Mouse (Mus musculus) liver, adult 2 months (tissue): ENCODE measurements at regions not wholly inside any gene's neighbourhood (a gene's known extent, or its start where the extent isn't known, plus 50 kb on each side); places are given as distances from the start of the nearest gene placed in this dataset.
"Not testable (repeated sequence)": the region's sequence is repeated elsewhere in the genome, so short reads cannot be mapped to it uniquely, and the experiment has no call there.

Experiments
- DNase-seq: peaks from one replicate; pipeline ENCODE4 v3.0.0-alpha.2; 2011; ENCODE audit warnings: low read depth, low spot score; ENCODE audit errors: extremely low read depth
- H3K27ac ChIP-seq: fragments of 200-500 bp; replicated peaks from 2 replicates; pipeline ENCODE4 v1.5.1; 2012; ENCODE audit warnings: low read depth, mild to moderate bottlenecking, control low read depth, inconsistent platforms, low read length; ENCODE audit not compliant: insufficient read depth
- H3K27me3 ChIP-seq: fragments of 200-500 bp; 2 replicates; pipeline ENCODE4 v1.6.1; 2012; ENCODE audit warnings: mild to moderate bottlenecking, moderate library complexity, low read length, inconsistent platforms; ENCODE audit not compliant: control insufficient read depth, insufficient read depth
- H3K36me3 ChIP-seq: fragments of 200-500 bp; 2 replicates; pipeline ENCODE4 v1.6.1; 2012; ENCODE audit warnings: low read length, inconsistent platforms; ENCODE audit not compliant: control insufficient read depth, insufficient read depth
- H3K4me1 ChIP-seq: fragments of 200-500 bp; 2 replicates; pipeline ENCODE4 v1.6.1; 2011; ENCODE audit warnings: low read length; ENCODE audit not compliant: control insufficient read depth, insufficient read depth
- H3K4me3 ChIP-seq: fragments of 200-500 bp; 2 replicates; pipeline ENCODE4 v1.5.1; 2011; ENCODE audit warnings: low read depth, mild to moderate bottlenecking, control low read depth, low read length, moderate library complexity; ENCODE audit not compliant: insufficient read depth
- H3K79me2 ChIP-seq: fragments of 200-500 bp; 2 replicates; pipeline ENCODE4 v1.6.1; 2012; ENCODE audit warnings: inconsistent platforms, mild to moderate bottlenecking, low read length, moderate library complexity; ENCODE audit not compliant: control insufficient read depth, insufficient read depth
- H3K9ac ChIP-seq: fragments of 200-500 bp; 2 replicates; pipeline ENCODE4 v1.6.1; 2012; ENCODE audit warnings: low read depth, mild to moderate bottlenecking, control low read depth, inconsistent platforms, low read length
- CTCF ChIP-seq: fragments of 200-500 bp; IDR thresholded peaks from 2 replicates; pipeline ENCODE4 v1.5.1; 2011; ENCODE audit warnings: low read depth, low read length, control low read depth
- POLR2A ChIP-seq: fragments of 200-500 bp; IDR thresholded peaks from 2 replicates; pipeline ENCODE4 v1.6.1; 2011; ENCODE audit warnings: low read length, control low read depth; ENCODE audit not compliant: insufficient read depth; ENCODE audit errors: extremely low read depth
- WGBS: fragments of 180-500 bp; shearing (Covaris S2); methylation state at CpG from one replicate; pipeline ENCODE4 v1.1.7; 2018; 5-methylcytosine and 5-hydroxymethylcytosine counted together

DNA sequence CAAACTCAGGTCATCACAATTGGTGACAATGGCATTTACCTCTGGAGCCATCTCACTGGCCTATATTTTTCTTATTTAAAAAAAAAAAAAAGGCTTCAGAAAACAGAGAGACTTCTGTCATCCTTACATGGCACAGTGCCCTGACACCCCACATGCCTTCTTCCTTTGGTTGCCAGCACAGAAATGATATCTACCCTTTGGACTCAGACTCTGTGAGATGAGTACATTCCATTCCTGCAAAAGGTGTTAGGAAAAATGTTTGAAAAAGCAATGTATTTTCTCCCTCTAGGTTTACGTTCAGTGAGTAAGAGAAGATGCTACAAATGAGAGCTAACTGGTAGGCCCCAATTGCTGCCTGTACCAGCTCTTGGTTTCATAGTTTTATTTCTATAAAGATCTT, 99.9 kb upstream of the Ccdc122 start:
- Histone ChIP-seq H3K27me3 (no peaks in the 10 kb centered on the region), H3K4me1 (no peaks in the 10 kb centered on the region), H3K79me2 (no peaks in the 10 kb centered on the region), H3K27ac (no peak overlapping the region), H3K36me3 (no peaks in the 10 kb centered on the region), H3K9ac (no peak overlapping the region), H3K4me3 (no peak overlapping the region)
- 83% methylated on average over 1 of the region's 1 CpGs for WGBS
- DNase-seq: peak; percentile 8
- no peak for TF ChIP-seq CTCF
- no peak for TF ChIP-seq POLR2A

DNA sequence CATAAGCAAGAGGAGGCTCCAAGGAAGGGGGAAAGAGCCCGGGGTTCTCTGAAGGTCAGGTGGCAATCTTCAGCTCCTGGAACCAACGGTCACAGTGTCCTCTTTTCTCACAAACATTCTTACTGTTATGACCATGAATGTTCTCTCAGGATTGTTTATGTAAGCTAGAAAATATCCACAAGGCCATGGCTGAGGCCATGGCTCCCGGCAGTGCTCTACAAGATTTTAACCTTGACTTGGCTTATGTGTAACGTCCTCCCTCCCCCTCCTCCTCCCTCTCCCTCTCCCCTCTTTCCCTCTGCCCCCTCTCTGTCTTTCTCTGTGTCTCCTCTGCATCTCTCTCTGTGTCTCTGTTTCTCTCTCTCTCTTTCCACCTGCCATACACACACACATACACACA, 100.5 kb upstream of the Ccdc122 start:
- H3K79me2 ChIP-seq, H3K4me3 ChIP-seq, H3K9ac ChIP-seq, H3K27ac ChIP-seq, H3K27me3 ChIP-seq, H3K36me3 ChIP-seq, DNase-seq, H3K4me1 ChIP-seq: not testable (repeated sequence)
- WGBS: 61% methylated on average over 4 of the region's 4 CpGs

DNA sequence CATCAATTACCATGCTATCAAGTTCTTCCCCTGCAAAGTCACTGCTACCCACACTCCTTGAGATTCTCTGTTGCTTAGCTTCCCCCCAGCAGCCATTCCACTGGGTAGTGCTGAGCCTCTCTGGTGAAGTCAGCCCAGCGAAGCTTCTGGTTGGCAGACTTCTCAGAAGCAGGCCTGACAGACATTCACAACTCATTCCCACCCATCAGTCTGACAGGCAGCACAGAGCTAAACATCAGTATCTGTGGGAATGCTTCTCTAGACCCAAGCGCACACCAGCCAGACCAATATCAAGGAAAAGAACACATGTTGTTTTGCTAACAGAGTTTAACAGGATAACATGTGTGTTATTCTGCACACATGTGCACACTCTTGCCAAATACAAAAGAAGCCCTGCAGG, 101.1 kb upstream of the Ccdc122 start:
- Histone ChIP-seq H3K79me2 (no peaks in the 10 kb centered on the region), H3K4me1 (no peaks in the 10 kb centered on the region), H3K9ac (no peak overlapping the region), H3K36me3 (no peaks in the 10 kb centered on the region), H3K27ac (no peak overlapping the region), H3K27me3 (no peaks in the 10 kb centered on the region), H3K4me3 (no peak overlapping the region)
- TF ChIP-seq POLR2A (no peak), CTCF (no peak)
- DNase-seq: no peak
- 92% methylated on average over 2 of the region's 2 CpGs for whole genome bisulfite sequencing

DNA sequence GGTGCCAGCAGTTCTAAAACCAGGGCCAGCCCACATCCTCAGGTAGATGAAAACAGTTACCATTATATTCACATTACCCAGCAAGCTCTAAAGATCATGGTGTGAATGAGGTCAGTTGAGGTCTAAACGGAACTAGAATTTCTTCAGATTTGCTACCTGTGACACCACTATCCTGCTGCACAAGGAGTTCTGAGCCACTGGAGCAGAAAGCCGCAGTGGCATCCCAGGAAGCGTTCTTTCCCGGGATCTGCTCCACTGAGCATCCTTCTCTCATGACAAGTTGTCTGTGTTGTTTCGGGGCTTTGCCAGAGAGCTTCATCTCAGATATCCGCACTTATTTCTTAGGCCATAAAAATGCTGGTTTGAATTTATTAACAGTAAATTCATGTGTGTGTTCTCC, 103.7 kb upstream of the Ccdc122 start:
- H3K79me2 ChIP-seq: no peaks in the 10 kb centered on the region

DNA sequence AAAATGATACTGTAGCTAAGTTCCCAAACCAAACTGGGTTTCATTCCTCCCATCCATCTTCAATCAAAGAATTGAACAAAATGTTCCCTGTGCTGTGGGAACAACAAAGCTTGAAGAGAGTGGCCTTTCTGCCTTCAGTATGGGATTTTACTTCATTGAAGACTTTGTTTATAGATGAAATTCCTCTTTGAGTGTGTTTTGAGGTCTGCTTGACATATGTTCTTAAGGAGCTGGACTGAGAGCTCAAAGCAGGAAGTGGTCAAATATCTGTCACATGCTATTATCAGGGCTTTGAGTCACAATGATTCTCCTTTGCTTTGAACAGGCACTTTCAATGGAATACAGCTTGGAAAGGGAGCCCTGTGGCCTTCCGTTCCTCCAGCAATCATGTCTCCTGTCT, 105.2 kb upstream of the Ccdc122 start:
- DNase-seq: no peak
- H3K9ac ChIP-seq: no peak overlapping the region
- 89% methylated on average over 1 of the region's 1 CpGs for WGBS
- H3K27me3 ChIP-seq: no peaks in the 10 kb centered on the region
- H3K4me1 ChIP-seq: no peaks in the 10 kb centered on the region
- TF ChIP-seq POLR2A (no peak), CTCF (no peak)
- no peaks in the 10 kb centered on the region for H3K79me2 ChIP-seq
- H3K36me3 ChIP-seq: no peaks in the 10 kb centered on the region
- no peak overlapping the region for H3K27ac ChIP-seq
- H3K4me3 ChIP-seq: no peak overlapping the region

More for the DNA sequence above, 103.7 kb upstream of the Ccdc122 start:
- no peaks in the 10 kb centered on the region for H3K36me3 ChIP-seq
- H3K4me1 ChIP-seq: no peaks in the 10 kb centered on the region
- TF ChIP-seq POLR2A (no peak), CTCF (no peak)
- no peak overlapping the region for H3K4me3 ChIP-seq
- WGBS: 95% methylated on average over 6 of the region's 6 CpGs
- H3K27me3 ChIP-seq: no peaks in the 10 kb centered on the region
- no peak overlapping the region for H3K27ac ChIP-seq
- H3K9ac ChIP-seq: no peak overlapping the region
- no peak for DNase-seq

DNA sequence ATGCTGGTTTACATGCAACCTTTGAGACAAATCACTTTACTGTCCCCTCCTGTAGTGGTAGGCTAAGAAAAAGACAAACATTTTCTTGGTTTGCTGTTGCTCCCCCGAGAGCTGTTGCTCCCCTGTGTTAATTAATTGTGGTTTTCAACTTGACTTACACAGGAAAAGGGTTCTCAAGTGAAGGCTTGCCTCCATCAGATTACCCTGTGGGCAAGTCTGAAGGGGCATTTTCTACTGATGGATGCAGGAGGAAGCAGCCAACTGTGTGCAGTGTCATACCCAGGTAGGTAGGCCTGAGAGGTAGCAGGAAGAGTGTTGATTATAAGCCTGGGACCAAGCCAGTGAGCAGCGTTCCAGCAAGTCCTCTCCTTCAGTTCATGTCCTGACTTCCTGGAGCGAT, 107.0 kb upstream of the Ccdc122 start:
- Histone ChIP-seq H3K79me2 (no peaks in the 10 kb centered on the region), H3K4me3 (no peak overlapping the region), H3K9ac (no peak overlapping the region), H3K27me3 (no peaks in the 10 kb centered on the region), H3K36me3 (no peaks in the 10 kb centered on the region), H3K27ac (no peak overlapping the region), H3K4me1 (no peaks in the 10 kb centered on the region)
- TF ChIP-seq CTCF (no peak), POLR2A (no peak)
- no peak for DNase-seq
- WGBS: 84% methylated on average over 3 of the region's 3 CpGs
